Mouse (Mus musculus): ENCODE measurements at regions not wholly inside any gene's neighbourhood (a gene's known extent, or its start where the extent isn't known, plus 50 kb on each side); places are given as distances from the start of the nearest gene placed in this dataset.

GRCm38 (mm10) chr13:28669832-28670585 is 283.5 kb downstream of the Sox4 start:
- H3K4me3 ChIP-seq (ENCODE audit: low read depth, low read length) = no peak overlapping the region
- H3K4me1 ChIP-seq (replicated peaks; ENCODE audit: control insufficient read depth, insufficient read depth, low read length) = peaks cover 3% of the 10 kb centered on the region; the same call in 1 of the 2 replicates
- DNase-seq (ENCODE audit: low spot score) (no peak), ATAC-seq (replicated peaks; ENCODE audit: low FRiP score) (no peak)
- no peaks in the 10 kb centered on the region for H3K36me3 ChIP-seq (ENCODE audit: control insufficient read depth, insufficient read depth, low read length)
- no peaks in the 10 kb centered on the region for H3K9me3 ChIP-seq (ENCODE audit: control insufficient read depth, low read length)
- H3K27me3 ChIP-seq (replicated peaks; ENCODE audit: control insufficient read depth, insufficient read depth, low read length) = no peaks in the 10 kb centered on the region
- 59% methylated on average over 4 of the region's 4 CpGs for WGBS
- H3K4me2 ChIP-seq = no peak overlapping the region
- H3K27ac ChIP-seq (ENCODE audit: low read depth, low read length) = no peak overlapping the region
- no peak overlapping the region for H3K9ac ChIP-seq (ENCODE audit: low read depth, low read length)

- no peaks in the 10 kb centered on the region for H3K27me3 ChIP-seq (replicated peaks; ENCODE audit: control insufficient read depth, insufficient read depth, low read length)
- H3K4me3 ChIP-seq (ENCODE audit: low read depth, low read length) = no peak overlapping the region
- 54% methylated on average over 3 of the region's 3 CpGs for WGBS
- no peak overlapping the region for H3K27ac ChIP-seq (ENCODE audit: low read depth, low read length)
- H3K4me1 ChIP-seq (replicated peaks; ENCODE audit: control insufficient read depth, insufficient read depth, low read length) = peaks cover 8% of the 10 kb centered on the region
- H3K9me3 ChIP-seq (ENCODE audit: control insufficient read depth, low read length) = no peaks in the 10 kb centered on the region
- DNase-seq (ENCODE audit: low spot score) (no peak), ATAC-seq (replicated peaks; ENCODE audit: low FRiP score) (no peak)
- H3K9ac ChIP-seq (ENCODE audit: low read depth, low read length) = no peak overlapping the region
- H3K36me3 ChIP-seq (ENCODE audit: control insufficient read depth, insufficient read depth, low read length) = no peaks in the 10 kb centered on the region
- no peak overlapping the region for H3K4me2 ChIP-seq
Measured at GRCm38 (mm10) chr13:28666832-28667231, 286.7 kb downstream of the Sox4 start.

- ATAC-seq (replicated peaks; ENCODE audit: low FRiP score) (no peak), DNase-seq (ENCODE audit: low spot score) (no peak)
- Histone ChIP-seq H3K4me2 (no peak overlapping the region), H3K36me3 (ENCODE audit: control insufficient read depth, insufficient read depth, low read length) (no peaks in the 10 kb centered on the region), H3K27me3 (replicated peaks; ENCODE audit: control insufficient read depth, insufficient read depth, low read length) (no peaks in the 10 kb centered on the region), H3K27ac (ENCODE audit: low read depth, low read length) (no peak overlapping the region), H3K4me1 (replicated peaks; ENCODE audit: control insufficient read depth, insufficient read depth, low read length) (peaks cover 5% of the 10 kb centered on the region), H3K4me3 (ENCODE audit: low read depth, low read length) (no peak overlapping the region), H3K9me3 (ENCODE audit: control insufficient read depth, low read length) (no peaks in the 10 kb centered on the region), H3K9ac (ENCODE audit: low read depth, low read length) (no peak overlapping the region)
- 72% methylated on average over 5 of the region's 5 CpGs for WGBS
Measured at GRCm38 (mm10) chr13:28665150-28665549, 288.4 kb downstream of the Sox4 start.

GRCm38 (mm10) chr13:28664698-28665097 is 288.8 kb downstream of the Sox4 start:
- ATAC-seq (replicated peaks; ENCODE audit: low FRiP score) (no peak), DNase-seq (ENCODE audit: low spot score) (no peak)
- WGBS = 64% methylated on average over 4 of the region's 4 CpGs
- no peak overlapping the region for H3K4me3 ChIP-seq (ENCODE audit: low read depth, low read length)
- peaks cover 5% of the 10 kb centered on the region for H3K4me1 ChIP-seq (replicated peaks; ENCODE audit: control insufficient read depth, insufficient read depth, low read length)
- H3K4me2 ChIP-seq = no peak overlapping the region
- H3K27ac ChIP-seq (ENCODE audit: low read depth, low read length) = no peak overlapping the region
- H3K9me3 ChIP-seq (ENCODE audit: control insufficient read depth, low read length) = no peaks in the 10 kb centered on the region
- no peak overlapping the region for H3K9ac ChIP-seq (ENCODE audit: low read depth, low read length)
- H3K27me3 ChIP-seq (replicated peaks; ENCODE audit: control insufficient read depth, insufficient read depth, low read length) = no peaks in the 10 kb centered on the region
- no peaks in the 10 kb centered on the region for H3K36me3 ChIP-seq (ENCODE audit: control insufficient read depth, insufficient read depth, low read length)

- H3K36me3 ChIP-seq (ENCODE audit: control insufficient read depth, insufficient read depth, low read length) = no peaks in the 10 kb centered on the region
- H3K27me3 ChIP-seq (replicated peaks; ENCODE audit: control insufficient read depth, insufficient read depth, low read length) = no peaks in the 10 kb centered on the region
- no peak overlapping the region for H3K9ac ChIP-seq (ENCODE audit: low read depth, low read length)
- H3K4me1 ChIP-seq (replicated peaks; ENCODE audit: control insufficient read depth, insufficient read depth, low read length) = peaks cover 5% of the 10 kb centered on the region
- no peak overlapping the region for H3K27ac ChIP-seq (ENCODE audit: low read depth, low read length)
- ATAC-seq (replicated peaks; ENCODE audit: low FRiP score) (no peak), DNase-seq (ENCODE audit: low spot score) (no peak)
- H3K9me3 ChIP-seq (ENCODE audit: control insufficient read depth, low read length) = no peaks in the 10 kb centered on the region
- WGBS = 57% methylated on average over 7 of the region's 7 CpGs
- H3K4me3 ChIP-seq (ENCODE audit: low read depth, low read length) = no peak overlapping the region
- no peak overlapping the region for H3K4me2 ChIP-seq
Measured at GRCm38 (mm10) chr13:28663950-28664681, 289.4 kb downstream of the Sox4 start.

- WGBS = 16% methylated on average over 5 of the region's 5 CpGs
Measured at GRCm38 (mm10) chr13:28663459-28663858, 290.1 kb downstream of the Sox4 start.

GRCm38 (mm10) chr13:28662316-28662752 is 291.2 kb downstream of the Sox4 start:
- 23% methylated on average over 3 of the region's 3 CpGs for WGBS
- H3K36me3 ChIP-seq (ENCODE audit: control insufficient read depth, insufficient read depth, low read length) = no peaks in the 10 kb centered on the region
- H3K4me2 ChIP-seq = no peak overlapping the region
- DNase-seq (ENCODE audit: low spot score) (no peak), ATAC-seq (replicated peaks; ENCODE audit: low FRiP score) (peak; percentile 61)
- H3K27ac ChIP-seq (ENCODE audit: low read depth, low read length) = no peak overlapping the region
- H3K9me3 ChIP-seq (ENCODE audit: control insufficient read depth, low read length) = no peaks in the 10 kb centered on the region
- H3K4me3 ChIP-seq (ENCODE audit: low read depth, low read length) = no peak overlapping the region
- H3K4me1 ChIP-seq (replicated peaks; ENCODE audit: control insufficient read depth, insufficient read depth, low read length) = peaks cover 5% of the 10 kb centered on the region
- H3K27me3 ChIP-seq (replicated peaks; ENCODE audit: control insufficient read depth, insufficient read depth, low read length) = no peaks in the 10 kb centered on the region
- H3K9ac ChIP-seq (ENCODE audit: low read depth, low read length) = no peak overlapping the region

More at GRCm38 (mm10) chr13:28663459-28663858, 290.1 kb downstream of the Sox4 start:
- Histone ChIP-seq H3K4me3 (ENCODE audit: low read depth, low read length) (no peak overlapping the region), H3K9me3 (ENCODE audit: control insufficient read depth, low read length) (no peaks in the 10 kb centered on the region), H3K9ac (ENCODE audit: low read depth, low read length) (no peak overlapping the region), H3K27me3 (replicated peaks; ENCODE audit: control insufficient read depth, insufficient read depth, low read length) (no peaks in the 10 kb centered on the region), H3K4me1 (replicated peaks; ENCODE audit: control insufficient read depth, insufficient read depth, low read length) (peaks cover 5% of the 10 kb centered on the region), H3K4me2 (no peak overlapping the region), H3K27ac (ENCODE audit: low read depth, low read length) (no peak overlapping the region), H3K36me3 (ENCODE audit: control insufficient read depth, insufficient read depth, low read length) (no peaks in the 10 kb centered on the region)
- ATAC-seq (replicated peaks; ENCODE audit: low FRiP score) (no peak), DNase-seq (ENCODE audit: low spot score) (no peak)

GRCm38 (mm10) chr13:28660151-28660550 is 293.4 kb downstream of the Sox4 start:
- Histone ChIP-seq H3K9me3 (ENCODE audit: control insufficient read depth, low read length) (no peaks in the 10 kb centered on the region), H3K27me3 (replicated peaks; ENCODE audit: control insufficient read depth, insufficient read depth, low read length) (no peaks in the 10 kb centered on the region), H3K9ac (ENCODE audit: low read depth, low read length) (no peak overlapping the region), H3K36me3 (ENCODE audit: control insufficient read depth, insufficient read depth, low read length) (no peaks in the 10 kb centered on the region), H3K4me3 (ENCODE audit: low read depth, low read length) (no peak overlapping the region), H3K27ac (ENCODE audit: low read depth, low read length) (no peak overlapping the region), H3K4me2 (no peak overlapping the region), H3K4me1 (replicated peaks; ENCODE audit: control insufficient read depth, insufficient read depth, low read length) (peaks cover 5% of the 10 kb centered on the region)
- 73% methylated on average over 2 of the region's 2 CpGs for WGBS
- no peak for DNase-seq (ENCODE audit: low spot score)
- ATAC-seq (replicated peaks; ENCODE audit: low FRiP score) = no peak
